Mouse (Mus musculus) olfactory bulb, adult 2 months (tissue): Measurements from ENCODE around the gene Cyfip1.

ENCODE experiments used
- CTCF ChIP-seq: fragments of 200-500 bp; IDR thresholded peaks from 2 replicates; pipeline ENCODE4 v1.5.1; 2012; ENCODE audit warnings: low read depth, mild to moderate bottlenecking, low read length, moderate library complexity; ENCODE audit not compliant: insufficient read depth
- POLR2A ChIP-seq: fragments of 200-500 bp; IDR thresholded peaks from 2 replicates; pipeline ENCODE4 v1.6.1; 2012; ENCODE audit warnings: mild to moderate bottlenecking, low read depth, low read length, moderate library complexity; ENCODE audit not compliant: insufficient read depth

DNA sequence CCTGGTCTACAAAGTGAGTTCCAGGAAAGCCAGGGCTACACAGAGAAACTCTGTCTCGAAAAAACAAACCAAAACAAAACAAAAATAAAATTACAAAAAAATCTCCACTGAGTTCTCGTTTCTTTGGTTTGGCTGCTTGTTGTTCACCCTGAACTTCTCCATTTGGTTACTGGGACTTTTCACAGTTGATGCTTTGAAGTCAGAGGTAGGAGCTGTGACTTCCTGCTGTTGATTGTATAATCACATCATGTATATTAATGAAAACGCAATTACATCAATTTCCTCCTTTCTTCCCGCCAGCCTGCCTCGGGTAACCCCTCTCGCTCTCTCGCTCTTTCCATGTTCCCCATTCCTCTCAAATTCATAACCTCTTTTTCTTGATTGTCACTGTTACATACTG, 26.7 kb downstream of the Cyfip1 start:
- TF ChIP-seq POLR2A = no peak
- TF ChIP-seq CTCF = no peak
